Comparison of ENCODE assay signal across 8 mouse cellular contexts in genomic region chr5:45857254-45858011, GRCm38 (mm10). TPM values are rescaled to one million over a fixed set of nuclear protein-coding genes. Genes with fewer than 3 reads are reported as not detected.
DNase-seq lines count a peak whose midpoint lies in the region; ATAC-seq lines count a peak whose summit lies in the region.

Gene Lcorl (minus strand): TSS chr5:45857615.

- H3K27me3 ChIP-seq in heart, embryonic 14.5 days (ENCODE audit: control insufficient read depth, insufficient read depth, low read length), result no peaks in the 10 kb centered on the region
- no peaks in the 10 kb centered on the region for H3K27me3 ChIP-seq in liver, embryonic 13.5 days
- no peaks in the 10 kb centered on the region for H3K27me3 ChIP-seq in stomach, embryonic 16.5 days (ENCODE audit: control insufficient read depth, insufficient read depth, low read length)

- DNase-seq in c-Kit-negative CD71-positive TER-119-positive erythroid progenitor cells, embryonic 14.5 days (ENCODE audit: low read depth, low spot score), result peak; percentile 87
- peak; percentile 93 for DNase-seq in fibroblast of lung, adult 2 months (ENCODE audit: low read depth)
- DNase-seq in kidney, postnatal 14 days, result peak; percentile 96
- peak; percentile 89 for DNase-seq in liver, embryonic 13.5 days
- peak; percentile 92 for DNase-seq in neural tube, embryonic 10.5 days (ENCODE audit: extremely low spot score, low spot score)

- H3K9ac ChIP-seq in heart, embryonic 14.5 days (ENCODE audit: low read length), result peak within 1 kb of the TSS; percentile 90
- peak within 1 kb of the TSS; percentile 91 for H3K9ac ChIP-seq in liver, embryonic 13.5 days
- H3K9ac ChIP-seq in stomach, embryonic 16.5 days (ENCODE audit: low read length), result peak within 1 kb of the TSS; percentile 98

- ATAC-seq in CD4-positive, CD25-positive, alpha-beta regulatory T cell, adult 4 months, result peak; percentile 85
- peak; percentile 95 for ATAC-seq in heart, embryonic 14.5 days (ENCODE audit: insufficient number of reproducible peaks, insufficient read depth, low FRiP score, low read depth)
- ATAC-seq in liver, embryonic 13.5 days (ENCODE audit: low read depth), result peak; percentile 95
- peak; percentile 97 for ATAC-seq in stomach, embryonic 16.5 days (ENCODE audit: insufficient read depth, low FRiP score)

- no peaks in the 10 kb centered on the region; a peak in 1 of 4 replicates for H3K4me1 ChIP-seq in heart, embryonic 14.5 days (ENCODE audit: control insufficient read depth in 2 of 2, insufficient read depth in 2 of 2, low read length in 2 of 2)
- peaks cover 21% of the 10 kb centered on the region for H3K4me1 ChIP-seq in liver, embryonic 13.5 days (replicated peaks)
- peaks cover 4% of the 10 kb centered on the region for H3K4me1 ChIP-seq in stomach, embryonic 16.5 days (ENCODE audit: control insufficient read depth, insufficient read depth, low read length)

- WGBS in heart, embryonic 14.5 days, result 0% methylated on average over 59 of the region's 79 CpGs
- WGBS in liver, embryonic 13.5 days (ENCODE audit: insufficient replicate concordance), result under 1% methylated on average over 56 of the region's 79 CpGs
- under 1% methylated on average over 59 of the region's 79 CpGs for WGBS in stomach, embryonic 16.5 days

- peak within 1 kb of the TSS; percentile 81 to 99 for H3K4me3 ChIP-seq in heart, embryonic 14.5 days (ENCODE audit: control insufficient read depth in 1 of 2, insufficient read depth in 1 of 2, low read depth in 1 of 2, low read length in 2 of 2)
- peak within 1 kb of the TSS; percentile 91 for H3K4me3 ChIP-seq in liver, embryonic 13.5 days (replicated peaks)
- peak within 1 kb of the TSS; percentile 93 for H3K4me3 ChIP-seq in stomach, embryonic 16.5 days (replicated peaks; ENCODE audit: low read length)

- peak within 1 kb of the TSS; percentile 78 for H3K4me2 ChIP-seq in heart, embryonic 14.5 days (ENCODE audit: low read length)
- peak within 1 kb of the TSS; percentile 93 for H3K4me2 ChIP-seq in liver, embryonic 13.5 days
- H3K4me2 ChIP-seq in stomach, embryonic 16.5 days (ENCODE audit: low read depth, low read length), result peak within 1 kb of the TSS; percentile 93

- peak within 1 kb of the TSS; percentile 98 to 99 for H3K27ac ChIP-seq in heart, embryonic 14.5 days (replicated peaks in 1 of 2; ENCODE audit: control insufficient read depth in 1 of 2, insufficient read depth in 1 of 2, low read depth in 2 of 2, low read length in 2 of 2)
- peak within 1 kb of the TSS; percentile 88 for H3K27ac ChIP-seq in liver, embryonic 13.5 days
- H3K27ac ChIP-seq in stomach, embryonic 16.5 days (ENCODE audit: low read length), result peak within 1 kb of the TSS; percentile 99

- no peaks in the 10 kb centered on the region for H3K9me3 ChIP-seq in heart, embryonic 14.5 days (ENCODE audit: control insufficient read depth, low read length)
- no peaks in the 10 kb centered on the region for H3K9me3 ChIP-seq in liver, embryonic 13.5 days (replicated peaks)
- no peaks in the 10 kb centered on the region for H3K9me3 ChIP-seq in stomach, embryonic 16.5 days (replicated peaks; ENCODE audit: control insufficient read depth, low read length)

- H3K36me3 ChIP-seq in heart, embryonic 14.5 days (ENCODE audit: control insufficient read depth, insufficient read depth, low read length), result no peaks in the 10 kb centered on the region
- H3K36me3 ChIP-seq in liver, embryonic 13.5 days, result no peaks in the 10 kb centered on the region
- no peaks in the 10 kb centered on the region for H3K36me3 ChIP-seq in stomach, embryonic 16.5 days (ENCODE audit: control insufficient read depth, insufficient read depth, low read length)

RNA-seq across cellular contexts. Expression of gene Lcorl, which starts in this region (rescaled TPM):
- polyA plus RNA-seq in CD4-positive, CD25-positive, alpha-beta regulatory T cell, adult 4 months (2017; shearing (Covaris generic)), result 10 to 100 TPM; 13.1 to 18.5 TPM
- polyA plus RNA-seq in heart, embryonic 14.5 days (2014; fragmentation: Nextera tagmentation; extraction: Ambion mirVana), result 24.3 and 26.6 TPM in 2 replicates
- polyA plus RNA-seq in liver, embryonic 13.5 days (2015; fragmentation: Nextera tagmentation; extraction: Ambion mirVana), result 6.3 and 7.1 TPM in 2 replicates
- polyA plus RNA-seq in stomach, embryonic 16.5 days (2015; fragmentation: Nextera tagmentation; extraction: Ambion mirVana), result 24.8 and 25.7 TPM in 2 replicates

Comparison
In these comparisons a context has a peak if more than half of its experiments do, and no peak if none do; other contexts are left out.
1. Peak in every context shown above with its lines: DNase-seq, ATAC-seq, H3K4me3 ChIP-seq and H3K27ac ChIP-seq.